Mouse (Mus musculus) MEL (cell line): ENCODE measurements at regions not wholly inside any gene's neighbourhood (a gene's known extent, or its start where the extent isn't known, plus 50 kb on each side); places are given as distances from the start of the nearest gene placed in this dataset.

Experiments
- DNase-seq: peaks from one replicate; pipeline ENCODE4 v3.0.0; 2011; ENCODE audit warnings: low read depth, low spot score
- H3K27ac ChIP-seq: 2 replicates; pipeline ENCODE4 v1.5.1; 2012; ENCODE audit warnings: low read depth, mild to moderate bottlenecking, control low read depth, low read length, moderate library complexity; ENCODE audit not compliant: control insufficient read depth
- H3K27me3 ChIP-seq, 2 experiments: fragments of 150-350 bp in 1 of 2; sonication (generic) in 1 of 2; 2 replicates each; pipeline ENCODE4 v1.6.1; 2012; ENCODE audit warnings: low read length in 2 of 2, mild to moderate bottlenecking in 2 of 2, improper control_type of control experiment in 1 of 2, moderate library complexity in 1 of 2; ENCODE audit not compliant: insufficient read depth in 2 of 2, control insufficient read depth in 1 of 2
- H3K36me3 ChIP-seq, 2 experiments: 2 replicates each; pipeline ENCODE4 v1.6.1; 2012 to 2014; ENCODE audit warnings: low read length in 2 of 2, improper control_type of control experiment in 1 of 2, inconsistent platforms in 1 of 2, mild to moderate bottlenecking in 1 of 2; ENCODE audit not compliant: insufficient read depth in 2 of 2, control insufficient read depth in 1 of 2
- H3K4me1 ChIP-seq, 2 experiments: fragments of 150-350 bp in 1 of 2; sonication (generic) in 1 of 2; 2 replicates each; pipeline ENCODE4 v1.6.1; 2012; ENCODE audit warnings: low read length in 2 of 2, improper control_type of control experiment in 1 of 2, mild to moderate bottlenecking in 1 of 2; ENCODE audit not compliant: insufficient read depth in 2 of 2, control insufficient read depth in 1 of 2
- H3K4me3 ChIP-seq, 2 experiments: fragments of 150-350 bp in 1 of 2; sonication (generic) in 1 of 2; 2 replicates each; pipeline ENCODE4 v1.5.1; 2012; ENCODE audit warnings: low read depth in 2 of 2, low read length in 2 of 2, mild to moderate bottlenecking in 2 of 2, moderate library complexity in 2 of 2, control low read depth in 1 of 2, improper control_type of control experiment in 1 of 2; ENCODE audit not compliant: control insufficient read depth in 1 of 2, insufficient read depth in 1 of 2
- H3K79me2 ChIP-seq: 2 replicates; pipeline ENCODE4 v1.6.1; 2012; ENCODE audit warnings: mild to moderate bottlenecking, low read length, moderate library complexity; ENCODE audit not compliant: control insufficient read depth, poor library complexity, insufficient read depth
- H3K9ac ChIP-seq: 2 replicates; pipeline ENCODE4 v1.6.1; 2012; ENCODE audit warnings: low read depth, mild to moderate bottlenecking, control low read depth, low read length, moderate library complexity; ENCODE audit not compliant: control insufficient read depth, poor library complexity, severe bottlenecking
- H3K9me3 ChIP-seq: fragments of 150-350 bp; sonication (generic); replicated peaks from 2 replicates; pipeline ENCODE4 v1.6.1; 2012; ENCODE audit warnings: mild to moderate bottlenecking, low read length, improper control_type of control experiment, moderate library complexity; ENCODE audit not compliant: insufficient read depth
- CHD1 ChIP-seq: IDR thresholded peaks from 2 replicates; pipeline ENCODE4 v1.6.1; 2012; ENCODE audit warnings: low read depth, mild to moderate bottlenecking, inconsistent platforms, low read length, improper control_type of control experiment
- CTCF ChIP-seq, 3 experiments: IDR thresholded peaks in 2 of 3; conservative IDR thresholded peaks in 1 of 3; 2 replicates each; pipeline ENCODE4 v1.5.1; 2011 to 2012; ENCODE audit warnings: low read length in 3 of 3, low read depth in 2 of 3, mild to moderate bottlenecking in 2 of 3, improper control_type of control experiment in 1 of 3, inconsistent platforms in 1 of 3, mixed read lengths in 1 of 3, moderate library complexity in 1 of 3; ENCODE audit not compliant: control insufficient read depth in 1 of 3, insufficient read depth in 1 of 3, poor library complexity in 1 of 3, severe bottlenecking in 1 of 3
- E2F4 ChIP-seq: IDR thresholded peaks from 2 replicates; pipeline ENCODE4 v1.6.1; 2011; ENCODE audit warnings: low read depth, low read length, improper control_type of control experiment, borderline replicate concordance
- ELF1 ChIP-seq: IDR thresholded peaks from 2 replicates; pipeline ENCODE4 v1.6.1; 2014; ENCODE audit warnings: low read depth, mild to moderate bottlenecking, inconsistent platforms, low read length, improper control_type of control experiment, moderate library complexity
- ETS1 ChIP-seq: IDR thresholded peaks from 2 replicates; pipeline ENCODE4 v1.6.1; 2012; ENCODE audit warnings: low read depth, mild to moderate bottlenecking, inconsistent platforms, low read length, improper control_type of control experiment, moderate library complexity
- HCFC1 ChIP-seq: IDR thresholded peaks from 2 replicates; pipeline ENCODE4 v1.6.1; 2012; ENCODE audit warnings: low read depth, mild to moderate bottlenecking, inconsistent platforms, low read length, improper control_type of control experiment, moderate library complexity
- KAT2A ChIP-seq: conservative IDR thresholded peaks from 2 replicates; pipeline ENCODE4 v1.6.1; 2012; ENCODE audit warnings: low read depth, low read length, improper control_type of control experiment, inconsistent platforms
- MEF2A ChIP-seq: IDR thresholded peaks from 2 replicates; pipeline ENCODE4 v1.6.1; 2014; ENCODE audit warnings: low read depth, mild to moderate bottlenecking, inconsistent platforms, low read length, improper control_type of control experiment; ENCODE audit not compliant: poor library complexity, insufficient replicate concordance, severe bottlenecking; ENCODE audit errors: extremely low read depth
- MXI1 ChIP-seq: IDR thresholded peaks from 2 replicates; pipeline ENCODE4 v1.6.1; 2011; ENCODE audit warnings: mild to moderate bottlenecking, low read depth, low read length, improper control_type of control experiment
- MYC ChIP-seq: IDR thresholded peaks from 2 replicates; pipeline ENCODE4 v1.6.1; 2011; ENCODE audit warnings: low read depth, mild to moderate bottlenecking, low read length, improper control_type of control experiment, moderate library complexity
- POLR2A ChIP-seq, 2 experiments: IDR thresholded peaks; 2 replicates each; pipeline ENCODE4 v1.6.1; 2011 to 2012; ENCODE audit warnings: low read length in 2 of 2, mild to moderate bottlenecking in 2 of 2, control low read depth in 1 of 2, improper control_type of control experiment in 1 of 2, low read depth in 1 of 2, moderate library complexity in 1 of 2; ENCODE audit not compliant: control insufficient read depth in 1 of 2, insufficient read depth in 1 of 2, poor library complexity in 1 of 2
- POLR2AphosphoS2 ChIP-seq: IDR thresholded peaks from 2 replicates; pipeline ENCODE4 v1.6.1; 2011; ENCODE audit warnings: low read length, improper control_type of control experiment
- RAD21 ChIP-seq: IDR thresholded peaks from 2 replicates; pipeline ENCODE4 v1.6.1; 2011; ENCODE audit warnings: mild to moderate bottlenecking, low read depth, low read length, improper control_type of control experiment
- RCOR1 ChIP-seq: IDR thresholded peaks from 2 replicates; pipeline ENCODE4 v1.6.1; 2012; ENCODE audit warnings: low read depth, mild to moderate bottlenecking, inconsistent platforms, low read length, improper control_type of control experiment
- SMC3 ChIP-seq: IDR thresholded peaks from 2 replicates; pipeline ENCODE4 v1.6.1; 2011; ENCODE audit warnings: low read depth, low read length, improper control_type of control experiment
- TBP ChIP-seq: IDR thresholded peaks from 2 replicates; pipeline ENCODE4 v1.8.0; 2011; ENCODE audit warnings: low read depth, low read length, improper control_type of control experiment
- UBTF ChIP-seq: IDR thresholded peaks from 2 replicates; pipeline ENCODE4 v1.6.1; 2012; ENCODE audit warnings: low read depth, mild to moderate bottlenecking, inconsistent platforms, low read length, improper control_type of control experiment, moderate library complexity, borderline replicate concordance; ENCODE audit not compliant: insufficient read depth
- USF2 ChIP-seq, 2 experiments: IDR thresholded peaks; 2 replicates each; pipeline ENCODE4 v1.6.1; 2011 to 2012; ENCODE audit warnings: improper control_type of control experiment in 2 of 2, low read length in 2 of 2, borderline replicate concordance in 1 of 2, inconsistent platforms in 1 of 2, low read depth in 1 of 2, mild to moderate bottlenecking in 1 of 2; ENCODE audit not compliant: insufficient read depth in 1 of 2
- ZC3H11A ChIP-seq: IDR thresholded peaks from 2 replicates; pipeline ENCODE4 v1.6.1; 2012; ENCODE audit warnings: low read depth, mild to moderate bottlenecking, inconsistent platforms, low read length, improper control_type of control experiment
- ZNF384 ChIP-seq: IDR thresholded peaks from 2 replicates; pipeline ENCODE4 v1.6.1; 2012; ENCODE audit warnings: low read depth, mild to moderate bottlenecking, inconsistent platforms, low read length, improper control_type of control experiment

DNA sequence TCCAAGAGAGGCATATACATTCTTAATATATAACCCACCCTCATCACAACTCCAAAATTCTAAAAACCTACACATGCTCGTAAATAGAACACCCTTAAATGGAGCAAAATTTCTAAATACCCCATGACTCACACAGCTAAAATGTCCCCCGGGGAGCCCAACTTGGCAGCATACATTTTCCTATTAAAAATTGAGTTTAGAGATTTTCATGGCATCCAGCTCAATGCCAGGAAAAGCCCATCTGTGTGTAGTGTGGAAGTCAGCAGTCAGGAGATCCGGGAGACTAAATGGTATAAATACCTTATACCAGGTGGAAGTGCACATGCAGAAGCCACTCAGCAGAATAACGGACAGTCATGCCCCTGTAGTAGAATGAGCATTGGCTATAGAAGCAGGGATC, 389.4 kb upstream of the 9430069I07Rik start:
- H3K4me1 ChIP-seq: no peaks in the 10 kb centered on the region
- TF ChIP-seq MYC: no peak
- no peak for TF ChIP-seq HCFC1
- no peak for TF ChIP-seq CHD1
- TF ChIP-seq USF2 (IDR thresholded peaks at IDR 0.05; ENCODE audit: borderline replicate concordance in 1 of 2, insufficient read depth in 1 of 2, low read depth in 1 of 2, low read length in 2 of 2): no peak
- TF ChIP-seq MXI1: no peak
- TF ChIP-seq ETS1: no peak
- TF ChIP-seq POLR2AphosphoS2: no peak
- no peak for TF ChIP-seq RCOR1
- no peak for TF ChIP-seq TBP
- no peak for TF ChIP-seq ELF1
- H3K9me3 ChIP-seq: no peaks in the 10 kb centered on the region
- no peaks in the 10 kb centered on the region for H3K36me3 ChIP-seq
- H3K79me2 ChIP-seq: no peaks in the 10 kb centered on the region
- peaks cover 4 to 14% of the 10 kb centered on the region in 2 experiments; a peak in 3 of 4 replicates for H3K27me3 ChIP-seq
- H3K9ac ChIP-seq: no peak overlapping the region
- H3K27ac ChIP-seq: no peak overlapping the region
- no peak for DNase-seq
- H3K4me3 ChIP-seq: no peak overlapping the region

DNA sequence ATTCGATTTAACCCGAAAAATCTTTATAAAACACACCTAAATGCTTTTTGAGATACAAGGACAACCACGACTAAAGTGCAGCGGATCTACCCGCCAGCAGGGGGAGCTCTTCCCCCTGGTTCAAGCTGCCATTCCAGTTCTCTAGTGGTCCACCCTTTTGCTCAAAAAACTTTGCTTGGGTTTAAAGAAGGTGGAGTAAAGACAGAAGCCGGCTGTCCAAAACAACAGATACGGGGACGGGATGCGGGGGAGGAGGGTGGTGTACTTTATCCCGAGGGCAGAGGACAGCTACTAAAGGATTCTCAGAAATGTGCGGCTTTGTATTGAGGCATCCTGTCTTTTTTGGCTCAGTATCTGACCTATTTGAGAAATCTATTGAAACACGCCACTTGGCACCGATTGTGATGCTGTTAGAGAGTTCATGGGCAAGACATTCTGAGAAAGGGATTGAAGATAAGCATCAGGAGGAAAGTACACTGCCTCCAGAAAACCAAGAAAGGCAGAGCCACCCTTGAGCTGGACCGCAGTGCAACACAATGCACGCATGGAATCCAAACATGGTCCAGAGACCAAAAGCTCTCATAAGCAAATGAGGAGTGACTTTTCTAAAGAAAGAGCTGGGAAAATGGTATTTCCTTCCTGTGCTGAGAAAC, 385.6 kb upstream of the 9430069I07Rik start:
- peaks cover 0 to 5% of the 10 kb centered on the region in 2 experiments for H3K27me3 ChIP-seq
- no peak overlapping the region for H3K4me3 ChIP-seq
- H3K36me3 ChIP-seq: no peaks in the 10 kb centered on the region
- no peak overlapping the region for H3K9ac ChIP-seq
- no peaks in the 10 kb centered on the region for H3K9me3 ChIP-seq
- no peaks in the 10 kb centered on the region for H3K4me1 ChIP-seq
- H3K27ac ChIP-seq: no peak overlapping the region
- H3K79me2 ChIP-seq: no peaks in the 10 kb centered on the region
- TF ChIP-seq MEF2A (no peak), KAT2A (no peak), POLR2A (IDR thresholded peaks at IDR 0.05; ENCODE audit: control insufficient read depth in 1 of 2, insufficient read depth in 1 of 2, low read depth in 1 of 2, low read length in 2 of 2, poor library complexity in 1 of 2) (no peak), ZC3H11A (peak; percentile 66), SMC3 (peak; percentile 92), ZNF384 (0 out of 2 replicates have a peak, but pooled peaks have one; percentile 4), E2F4 (no peak), RAD21 (peak; percentile 82), UBTF (no peak), CTCF (IDR thresholded peaks at IDR 0.05 in 2 of 3, conservative IDR thresholded peaks at IDR 0.05 in 1 of 3; ENCODE audit: control insufficient read depth in 1 of 3, insufficient read depth in 1 of 3, low read depth in 2 of 3, low read length in 3 of 3, poor library complexity in 1 of 3, severe bottlenecking in 1 of 3) (peak; percentile 91 to 95 (median 93))
- peak; percentile 76 for DNase-seq
